Mouse (Mus musculus): ENCODE results near the gene Barhl1.
A peak's percentile ranks its signal among the peaks of the same experiment; 100 is the strongest.

The Barhl1 gene

DNA sequence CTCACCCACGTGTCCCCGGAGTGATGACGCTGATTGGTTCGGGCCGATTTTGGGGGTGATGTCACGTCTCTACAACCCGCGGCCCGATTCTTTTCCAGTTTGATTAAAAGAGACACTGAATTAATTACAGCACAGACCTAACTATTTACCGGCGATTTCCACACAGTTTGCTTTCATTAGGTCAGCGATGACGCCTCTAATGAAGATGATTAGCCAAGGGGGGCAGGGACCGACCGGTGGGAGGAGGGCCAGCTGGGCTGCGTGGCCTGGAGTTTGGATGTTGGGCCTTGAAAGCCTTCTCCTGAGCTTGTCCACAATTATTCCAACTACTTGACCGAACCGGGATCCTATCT is at the start of gene Barhl1:
Gene Barhl1, minus strand, starts transcription at position 156 of the 353 bp plus-strand sequence.
- DNase-seq, result no peak

DNA sequence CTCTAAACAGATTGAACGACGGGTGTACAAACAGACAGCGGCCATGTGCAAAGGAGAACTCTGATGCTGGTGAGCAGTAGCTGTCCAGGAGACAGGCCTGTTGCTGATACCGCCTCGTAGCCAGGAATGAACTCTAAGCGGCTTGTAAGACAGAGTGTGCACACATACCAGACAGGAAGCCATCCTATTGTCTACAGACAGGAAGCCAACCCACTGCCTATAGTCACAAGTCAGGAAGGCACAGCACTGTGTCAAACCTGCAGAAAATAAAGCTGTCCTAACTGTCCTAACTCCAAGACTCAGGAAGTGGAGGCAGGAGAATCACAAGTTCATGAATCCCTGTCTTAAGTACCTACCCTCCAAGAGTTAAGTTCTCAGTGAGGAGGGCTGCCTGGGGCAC is 47.1 kb upstream of the Barhl1 start:
- no peak for DNase-seq

DNA sequence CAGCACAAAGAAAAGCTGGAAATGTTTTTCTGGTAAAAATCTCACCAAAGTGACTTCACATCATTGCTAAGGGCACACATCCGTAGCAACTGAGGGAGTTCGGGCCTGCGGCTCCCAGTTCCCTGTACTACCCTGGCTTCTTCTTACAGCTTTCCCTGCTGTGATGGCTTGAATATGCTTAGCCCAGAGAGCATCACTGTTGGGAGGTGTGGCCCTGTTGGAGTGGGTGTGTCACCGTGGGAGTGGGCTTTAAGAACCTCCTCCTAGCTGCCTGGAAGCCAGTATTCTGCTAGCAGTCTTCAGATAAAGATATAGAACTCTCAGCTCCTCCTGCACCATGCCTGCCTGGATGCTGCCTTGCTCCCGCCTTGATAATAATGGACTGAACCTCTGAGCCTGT is 45.2 kb upstream of the Barhl1 start:
- no peak for DNase-seq

DNA sequence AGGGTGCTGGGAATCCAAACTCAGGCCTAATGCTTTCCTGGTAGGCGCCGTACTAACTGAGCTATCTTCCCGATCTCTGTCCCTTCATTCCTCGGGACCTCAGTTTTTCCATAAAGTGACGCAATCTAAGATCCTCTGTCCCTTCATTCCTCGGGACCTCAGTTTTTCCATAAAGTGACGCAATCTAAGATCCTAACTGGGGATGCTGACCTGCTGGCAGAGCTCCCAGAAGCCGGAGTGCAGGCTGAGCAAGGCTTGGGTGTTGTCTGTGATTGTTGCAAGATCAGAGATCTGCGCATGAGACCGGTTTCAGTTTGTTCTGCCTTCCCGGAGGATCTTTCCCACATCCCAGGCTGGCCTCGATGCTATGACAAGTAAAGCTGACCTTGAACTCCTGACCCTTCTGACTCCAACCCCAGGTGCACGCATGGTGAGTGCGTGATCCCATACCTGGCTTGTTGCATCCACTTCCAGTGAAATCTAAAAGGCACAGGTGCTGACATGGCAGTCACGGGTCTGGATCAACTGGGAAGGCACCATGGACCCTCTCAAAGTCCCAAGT is 44.6 kb upstream of the Barhl1 start:
- DNase-seq, result no peak

DNA sequence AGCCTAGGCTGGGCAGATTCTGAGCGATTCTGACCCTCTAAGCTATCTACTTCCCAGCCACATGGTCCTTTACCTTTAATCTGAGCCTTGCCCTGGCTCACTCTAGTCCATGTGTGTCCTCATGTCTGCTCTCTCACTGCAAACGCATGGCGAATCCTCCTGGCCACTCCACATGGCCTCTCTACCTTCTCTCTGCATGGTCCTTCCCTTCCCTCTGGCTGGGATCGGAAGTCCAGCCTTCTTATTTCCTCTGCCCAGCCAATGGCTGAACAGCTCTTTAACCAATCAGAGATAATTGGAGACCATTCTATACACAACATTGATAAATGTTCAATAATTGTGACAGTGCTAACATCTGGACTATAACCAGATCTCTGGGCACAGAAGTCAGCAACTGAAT is 40.4 kb upstream of the Barhl1 start:
- no peak for DNase-seq

DNA sequence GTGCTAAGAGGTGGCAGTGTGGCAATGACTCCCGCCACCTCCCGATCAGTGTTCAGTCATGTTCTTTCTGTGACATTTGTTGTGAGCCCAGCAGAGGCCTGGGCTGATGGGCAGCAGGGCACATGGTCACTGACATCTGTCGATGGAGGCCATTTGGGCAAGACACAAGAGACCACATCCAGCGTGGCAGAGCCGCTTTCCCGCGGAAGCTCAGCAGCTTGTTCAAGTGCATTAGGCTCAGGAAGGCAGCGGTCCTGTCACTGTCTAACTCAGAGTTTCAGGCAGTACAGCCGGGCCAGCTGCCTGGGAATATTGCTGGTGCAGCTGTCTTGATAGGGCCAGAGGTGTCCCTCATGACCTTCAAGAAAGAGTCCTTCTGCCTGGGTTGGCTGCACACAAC is 38.1 kb upstream of the Barhl1 start:
- DNase-seq, result no peak

DNA sequence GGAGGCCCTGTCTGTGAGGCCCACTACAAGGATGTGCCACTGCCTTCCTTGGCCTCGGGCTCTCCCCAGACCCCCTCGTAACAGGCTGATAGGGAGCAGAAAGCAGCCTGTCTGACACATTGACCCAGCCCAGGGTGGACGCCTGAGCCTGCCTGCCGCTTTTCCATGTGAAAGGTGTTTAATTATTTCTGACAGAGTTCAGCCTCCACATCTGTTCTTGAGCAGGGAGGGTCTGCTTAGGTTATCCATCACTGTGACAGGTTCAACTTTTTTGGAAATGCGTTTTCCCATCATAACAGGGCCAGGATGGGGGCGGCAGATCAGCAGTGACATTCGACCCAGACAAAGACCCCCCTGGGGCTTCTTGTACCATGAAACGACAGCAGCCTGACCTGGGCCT is 36.5 kb upstream of the Barhl1 start:
- no peak for DNase-seq

DNA sequence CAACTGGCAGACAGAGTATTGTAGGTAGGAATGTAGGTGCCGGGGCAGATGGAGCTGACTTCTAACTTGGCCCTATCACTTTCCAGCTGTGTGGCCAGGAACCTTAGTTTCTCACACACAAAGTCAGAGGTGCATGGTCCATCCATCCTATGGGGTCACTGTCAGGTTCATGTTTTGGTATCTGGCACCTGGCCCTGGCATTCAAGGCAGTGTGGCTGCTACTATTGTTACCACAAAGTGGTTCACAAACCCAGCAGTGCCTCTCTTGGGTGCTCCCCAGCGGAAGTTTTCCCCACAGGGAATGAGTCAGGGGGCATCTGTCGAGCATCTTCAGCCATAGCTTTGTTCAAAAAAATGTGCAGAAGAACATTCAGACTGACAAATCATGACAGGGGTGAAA is 29.8 kb upstream of the Barhl1 start:
- no peak for DNase-seq

DNA sequence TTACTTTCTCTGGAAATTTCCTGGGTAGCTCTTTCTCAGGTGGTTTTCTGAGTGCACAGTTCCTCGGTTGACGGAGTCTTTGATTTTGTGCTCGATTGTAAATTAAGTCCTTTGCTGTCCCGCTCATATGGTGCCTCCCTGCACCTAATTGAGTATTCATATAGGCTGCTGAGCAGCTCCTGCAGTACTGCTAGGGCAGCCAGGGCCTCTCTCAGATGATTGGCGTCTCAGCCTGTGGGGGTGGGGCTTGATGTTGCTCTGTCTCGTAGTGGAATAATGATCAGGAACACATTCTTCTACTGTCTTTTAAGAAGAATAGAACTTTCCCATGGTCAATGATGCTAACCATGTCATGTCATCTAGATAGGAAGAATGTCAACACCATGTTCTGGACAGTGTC is 28.9 kb upstream of the Barhl1 start:
- DNase-seq, result no peak

DNA sequence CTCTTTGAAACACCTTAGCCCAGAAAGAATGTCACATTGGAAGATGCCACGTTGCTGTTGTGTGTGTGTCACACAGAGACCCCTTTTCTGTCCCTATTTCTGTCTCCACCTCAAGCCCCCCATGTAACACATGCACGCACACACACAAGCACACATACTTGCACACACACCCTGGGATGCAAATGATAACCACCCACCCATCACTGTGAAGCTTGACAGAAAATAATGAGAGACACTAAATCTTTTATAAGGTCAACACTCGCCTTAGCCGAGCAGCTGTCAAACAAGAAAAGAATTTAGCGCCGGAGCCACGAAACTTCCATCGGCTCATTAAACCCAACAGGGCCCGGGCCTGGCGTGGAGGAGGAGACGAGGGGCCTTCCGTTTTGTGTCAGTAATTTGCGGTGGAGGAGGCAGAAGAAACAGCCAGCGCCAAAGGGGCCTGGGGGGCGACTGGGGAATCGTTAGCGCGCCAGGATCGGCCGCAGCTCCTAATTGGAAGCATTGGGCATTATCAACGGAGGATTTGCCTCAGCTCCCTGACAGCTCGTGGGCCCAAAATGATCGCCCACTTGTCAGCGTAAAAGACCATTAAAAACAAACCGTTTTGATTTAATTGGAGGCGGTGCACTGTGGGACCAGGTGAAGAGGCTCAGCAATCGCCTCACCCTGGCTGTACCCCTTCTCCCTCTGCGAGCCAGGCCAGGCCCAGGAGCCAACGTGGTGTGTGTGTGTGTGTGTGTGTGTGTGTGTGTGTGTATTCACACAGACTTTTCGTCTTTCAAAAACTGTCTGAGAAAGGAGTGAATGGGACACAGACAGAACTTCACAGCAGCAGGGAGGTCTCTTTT is 27.4 kb upstream of the Barhl1 start:
- no peak for DNase-seq

DNA sequence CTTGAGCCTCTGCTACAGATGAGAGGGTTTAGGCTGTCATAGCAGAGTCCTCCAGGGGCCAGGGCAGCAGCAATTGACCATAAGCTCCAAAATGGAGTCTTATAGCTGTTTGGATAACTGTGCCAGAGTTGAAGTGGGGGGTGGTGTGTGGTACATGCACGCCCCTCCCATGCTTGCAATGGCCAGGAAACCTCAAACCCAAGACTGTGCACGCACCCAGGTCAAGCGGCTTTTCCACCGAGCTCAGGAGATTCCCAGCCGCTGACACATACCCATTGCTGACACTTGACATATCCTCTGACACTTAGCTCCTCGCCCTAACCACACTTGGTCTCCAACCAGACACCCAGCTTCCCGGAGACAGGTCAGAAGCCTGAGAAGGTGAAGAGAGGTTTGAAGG is 22.5 kb upstream of the Barhl1 start:
- DNase-seq, result no peak

DNA sequence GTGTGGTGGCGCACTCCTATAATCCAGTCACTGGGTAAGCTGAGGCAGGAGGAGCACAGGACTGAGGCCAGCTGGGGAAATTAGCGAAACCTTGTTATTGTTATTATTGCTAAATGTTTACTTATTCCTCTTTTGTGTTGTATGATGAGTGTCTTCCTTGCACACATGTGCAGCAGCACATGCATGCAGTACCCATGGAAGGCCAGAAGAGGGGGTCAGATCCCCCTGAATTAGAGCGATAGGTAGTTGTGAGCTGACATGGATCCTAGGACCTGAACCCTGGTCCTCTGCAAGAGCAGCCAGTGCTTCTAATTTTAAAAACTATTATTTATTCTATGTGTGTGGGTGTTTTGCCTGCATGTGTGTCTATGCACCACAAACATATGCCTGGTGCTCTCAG is 14.1 kb upstream of the Barhl1 start:
- DNase-seq, result no peak

DNA sequence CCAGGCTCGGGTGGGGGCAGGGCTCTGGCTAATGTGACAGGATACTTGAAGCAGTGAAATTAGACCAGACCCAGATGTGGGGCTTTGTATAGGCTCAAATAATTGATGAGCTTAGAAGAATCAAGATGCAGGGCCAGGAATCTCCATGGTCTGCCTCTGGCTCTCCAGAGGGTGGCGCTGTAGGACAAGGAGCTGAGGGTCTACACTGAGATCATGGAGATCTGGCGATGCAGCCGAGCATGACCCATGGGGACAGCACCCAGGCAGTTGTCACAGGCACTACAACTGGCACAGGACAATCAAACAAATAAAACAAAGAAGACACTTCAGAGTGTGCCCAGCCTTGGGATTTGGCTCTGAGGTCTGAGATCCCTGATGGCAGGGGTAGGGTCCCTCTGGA is 7.4 kb upstream of the Barhl1 start:
- no peak for DNase-seq

DNA sequence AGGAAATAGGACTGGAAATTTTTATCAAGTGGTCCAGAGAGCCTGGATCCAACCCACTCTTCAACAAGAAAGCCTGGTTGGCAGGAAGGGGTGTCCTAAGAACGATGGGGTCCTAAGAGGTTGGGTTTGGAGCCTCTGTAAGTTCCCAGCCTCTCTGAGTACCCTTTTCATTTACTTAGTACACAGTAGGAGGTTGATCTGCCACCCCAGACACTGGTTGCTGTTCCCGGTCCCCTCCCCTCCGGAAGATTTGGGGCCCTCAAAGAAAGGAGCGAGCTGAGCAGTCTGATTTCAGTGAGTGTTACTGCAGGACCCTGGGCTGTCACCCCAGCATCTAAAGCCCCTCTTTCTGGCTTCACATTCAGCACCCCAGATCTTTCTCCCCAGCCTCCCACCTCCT is 2.5 kb upstream of the Barhl1 start:
- no peak for DNase-seq

DNA sequence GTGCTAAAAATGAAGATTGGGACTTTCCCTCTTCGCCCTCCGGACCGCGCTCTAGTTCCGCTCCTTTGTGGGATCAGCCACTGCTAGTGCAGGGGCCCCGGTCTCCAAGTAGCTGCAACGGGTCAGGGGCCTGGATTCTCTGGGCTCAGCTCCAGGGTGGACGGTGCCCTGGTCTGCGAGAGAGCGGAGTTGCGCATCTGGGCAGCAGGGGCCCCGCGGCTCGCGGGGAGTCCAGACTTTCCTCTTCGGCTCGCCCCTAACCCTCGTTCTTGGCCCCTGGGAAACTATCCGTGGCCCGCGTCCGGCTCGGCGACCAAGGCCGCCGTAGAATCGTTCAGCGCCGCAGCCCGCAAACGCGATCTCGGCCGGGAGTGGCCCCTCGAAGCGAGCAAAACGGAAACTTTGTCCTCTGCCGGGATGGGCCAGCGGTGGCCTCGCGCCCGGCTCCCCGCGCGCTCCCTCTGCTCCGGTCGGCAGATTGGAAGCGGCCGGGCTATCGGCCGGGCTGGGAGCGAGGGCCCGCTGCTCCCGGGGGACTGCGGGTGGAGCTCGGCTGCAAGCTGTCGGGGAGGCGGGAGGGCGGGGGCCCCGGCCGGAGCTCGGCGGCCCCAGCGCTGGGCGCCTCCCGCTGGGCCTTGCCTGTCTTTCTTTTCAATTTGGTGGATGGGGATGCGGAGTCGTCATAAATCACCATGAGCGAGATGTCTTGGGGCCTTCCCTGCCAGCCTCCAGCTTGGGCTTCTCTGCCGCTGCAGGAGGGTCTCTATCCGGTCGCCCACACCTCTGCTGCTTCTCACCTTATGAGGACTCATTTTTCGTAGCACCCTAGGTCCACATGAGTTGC is 1.3 kb upstream of the Barhl1 start:
- no peak for DNase-seq

DNA sequence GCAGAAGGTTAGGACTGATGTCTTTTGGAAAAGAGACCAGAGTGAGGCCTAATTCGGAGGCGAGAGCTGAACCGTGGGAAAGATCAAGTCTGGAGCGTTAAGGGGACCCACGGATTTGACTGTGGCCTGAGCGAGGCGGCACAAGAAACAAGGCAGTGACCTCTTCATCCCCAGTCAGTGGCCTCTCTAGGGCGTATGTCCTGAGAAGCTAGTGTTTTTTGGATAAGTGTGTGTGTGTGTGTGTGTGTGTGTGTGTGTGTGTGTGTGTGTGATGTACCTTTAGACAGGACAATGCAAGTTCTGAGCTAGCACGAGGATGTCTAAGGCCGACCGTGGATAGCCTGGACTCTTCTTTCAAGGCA is 669 bp upstream of the Barhl1 start:
- DNase-seq, result no peak

DNA sequence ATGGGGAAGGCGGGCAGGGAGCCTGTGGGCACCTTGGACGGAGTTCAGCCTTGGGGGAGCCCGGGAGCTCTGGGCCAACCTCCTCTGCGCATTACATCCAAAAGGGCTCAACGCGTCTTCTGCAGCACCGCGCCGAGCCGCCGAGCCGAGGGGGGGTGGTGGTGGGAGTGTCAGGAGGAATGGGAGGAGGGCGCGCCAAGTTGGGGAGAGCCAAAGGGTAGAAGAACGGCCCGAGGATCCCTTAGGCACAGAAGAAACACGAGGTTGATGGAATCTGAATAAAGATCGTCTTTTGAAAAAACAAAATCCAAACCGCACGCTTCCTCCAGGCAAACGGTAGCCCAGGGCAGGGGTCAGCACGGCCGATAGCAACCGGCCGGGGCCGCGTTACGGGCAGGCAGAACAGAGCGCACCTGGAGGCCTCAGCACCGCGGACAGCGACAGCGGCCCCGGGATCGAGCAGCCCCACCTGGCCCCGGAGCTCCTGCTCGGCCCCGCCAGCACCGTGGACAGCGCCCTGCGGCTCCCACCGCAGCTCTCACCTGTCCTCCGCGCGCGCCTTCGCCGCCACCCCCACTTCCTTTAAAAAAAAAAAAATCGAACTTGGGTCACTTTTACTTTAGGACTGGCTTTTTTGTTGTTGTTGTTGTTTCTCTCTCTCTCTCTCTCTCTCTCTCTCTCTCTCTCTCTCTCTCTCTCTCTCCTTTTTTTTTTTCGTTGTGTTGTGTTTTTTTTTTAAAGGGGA is 528 bp downstream of the Barhl1 start:
- peak; percentile 72 to 73 for DNase-seq

DNA sequence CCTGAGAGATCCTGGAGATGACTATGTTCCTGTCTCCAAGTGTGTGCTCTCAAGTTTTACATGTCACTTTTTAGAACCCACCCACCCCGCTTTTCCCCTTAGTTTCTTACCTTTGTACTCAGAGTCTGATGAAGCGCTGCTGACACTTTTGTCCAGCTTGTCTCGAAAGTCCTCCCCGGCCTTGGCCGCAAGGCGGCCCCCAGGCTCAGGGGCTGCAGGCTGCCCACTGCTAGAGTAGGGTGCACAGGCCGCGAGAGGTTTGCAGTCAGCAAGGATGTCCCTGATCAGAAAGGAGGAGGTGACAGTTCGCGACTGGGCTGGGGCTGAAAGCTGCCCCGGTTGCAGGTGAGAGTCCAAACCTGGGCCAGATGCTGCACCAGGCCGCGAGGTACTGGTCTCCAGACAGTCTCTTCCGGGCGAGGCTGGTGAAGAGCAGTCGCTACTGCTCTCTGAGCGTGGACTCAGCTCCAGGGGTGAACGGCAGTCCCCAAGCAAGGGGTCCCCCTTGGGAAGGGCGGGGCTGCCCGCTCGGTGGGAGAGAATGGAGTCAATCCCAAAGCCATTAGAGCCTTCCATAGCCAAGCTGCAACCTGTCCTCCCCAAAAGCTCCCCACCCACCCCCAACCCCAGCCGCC is 1.2 kb downstream of the Barhl1 start:
- no peak for DNase-seq

DNA sequence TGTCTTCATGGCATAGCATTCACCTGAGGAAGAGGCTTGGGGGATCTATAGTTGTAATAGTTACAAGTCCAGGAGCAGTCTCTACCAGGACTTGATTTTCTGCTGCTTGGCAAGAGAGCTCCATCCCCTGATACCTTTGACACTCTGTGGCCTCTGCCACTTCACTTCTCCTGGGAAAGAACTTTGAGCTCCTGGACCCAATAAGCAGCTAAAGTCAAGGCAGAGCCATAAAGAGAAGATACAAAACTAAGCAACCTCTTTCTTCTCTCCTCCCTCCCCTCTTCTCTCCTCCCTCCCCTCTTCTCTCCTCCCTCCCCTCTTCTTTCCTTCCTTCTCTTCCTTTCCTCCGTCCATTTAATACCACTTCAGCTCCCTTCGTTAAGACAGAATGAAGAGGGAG is 2.3 kb downstream of the Barhl1 start:
- no peak for DNase-seq

DNA sequence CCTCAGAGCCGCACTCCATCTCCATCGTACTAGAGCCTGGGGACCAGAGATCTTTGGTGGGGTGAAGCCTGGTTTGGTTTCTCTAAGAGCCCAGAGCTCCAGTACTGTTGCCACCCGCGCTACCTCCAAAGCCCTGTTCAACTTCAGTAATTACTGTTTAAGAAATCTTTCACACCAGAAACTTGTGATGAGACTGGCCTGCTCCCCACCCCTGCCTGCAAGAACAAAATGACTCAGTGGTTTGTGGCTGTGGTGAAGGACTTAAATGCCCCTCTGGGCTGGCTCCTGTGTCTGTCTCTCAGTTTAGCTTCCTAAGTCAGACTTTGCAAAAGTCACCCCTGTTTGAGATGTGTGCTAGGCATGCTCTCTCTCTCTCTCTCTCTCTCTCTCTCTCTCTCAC is 3.5 kb downstream of the Barhl1 start:
- no peak for DNase-seq

DNA sequence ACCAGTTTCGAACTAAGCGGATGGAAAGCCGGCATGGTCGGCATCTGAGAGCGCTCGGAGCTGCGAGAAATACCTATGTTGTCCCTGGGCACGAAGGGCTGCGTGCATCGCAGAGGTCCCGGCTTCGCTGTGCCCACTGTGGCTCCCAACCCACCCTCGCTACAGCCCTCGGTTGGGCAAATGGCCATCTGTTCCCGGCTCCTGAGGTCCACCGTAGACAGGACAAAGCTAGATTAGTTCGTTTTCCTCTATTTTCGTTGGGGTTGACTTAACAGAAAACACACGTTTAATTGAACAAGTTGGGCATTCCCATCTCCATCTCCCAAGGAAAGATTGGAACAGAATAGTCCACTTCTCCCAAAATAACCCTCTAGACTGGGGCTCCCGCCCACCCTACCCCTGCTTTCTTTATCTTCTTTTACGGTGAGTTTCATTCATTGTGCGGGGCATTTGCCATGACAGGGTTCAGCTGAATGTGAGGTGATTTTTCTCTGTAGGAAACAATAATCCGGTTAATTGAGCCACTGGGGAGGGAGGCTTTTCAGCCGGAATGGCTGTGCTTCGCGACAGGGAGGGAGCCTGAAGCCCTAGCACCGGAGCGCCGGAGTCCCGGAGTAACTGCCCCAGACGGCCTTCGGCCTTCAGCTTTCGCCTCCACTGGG is 4.3 kb downstream of the Barhl1 start:
- DNase-seq, result no peak

DNA sequence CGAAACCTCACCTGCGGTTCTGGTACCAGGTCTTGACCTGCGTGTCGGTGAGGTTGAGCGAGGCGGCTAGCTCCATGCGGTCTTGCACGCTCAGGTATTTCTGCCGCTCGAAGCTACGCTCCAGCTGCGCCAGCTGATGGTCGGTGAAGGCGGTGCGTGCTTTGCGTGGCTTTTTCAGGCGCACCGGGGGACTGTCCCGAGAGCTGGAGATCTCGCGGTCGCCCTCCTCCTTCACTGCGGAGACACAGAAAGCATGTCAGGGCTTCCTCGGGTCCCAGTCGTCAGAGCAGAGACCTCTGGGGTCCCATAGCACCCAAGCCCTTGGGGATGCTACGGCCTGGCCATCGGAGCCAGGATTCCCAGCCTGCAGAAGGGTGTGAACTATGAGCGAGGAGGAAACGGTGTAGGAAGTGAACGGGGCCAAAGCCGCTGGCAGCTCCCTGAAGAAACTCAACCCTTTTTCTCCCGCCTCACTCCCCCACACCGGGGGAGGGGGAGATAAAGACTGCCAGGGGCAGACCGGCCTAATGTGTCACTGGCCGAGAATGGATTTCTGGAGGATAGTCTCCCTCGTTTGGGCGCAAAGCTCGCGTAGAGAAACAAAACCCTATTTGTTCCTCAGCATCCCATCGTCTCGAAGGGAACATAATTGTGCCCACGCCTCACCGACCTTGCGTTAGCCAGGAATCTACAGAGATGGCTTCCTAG is 5.0 kb downstream of the Barhl1 start:
- DNase-seq, result no peak

Measured in thymus, adult 18-20 months (tissue).